Mouse (Mus musculus) stomach, postnatal 0 days (tissue): ENCODE data around the gene Parp1. TPM values are rescaled to one million over a fixed set of nuclear protein-coding genes. Genes with fewer than 3 reads are reported as not detected.
"Not testable (repeated sequence)": the region's sequence is repeated elsewhere in the genome, so short reads cannot be mapped to it uniquely, and the experiment has no call there.

Experiments
- ATAC-seq: fragments of 200-750 bp; cut with Nextera tagmentation; 2 replicates; pipeline ENCODE4 v1.8.0; 2017; ENCODE audit not compliant: low FRiP score, low TSS enrichment
- DNase-seq: peaks from one replicate; pipeline ENCODE4 v3.0.0-alpha.2; 2016; ENCODE audit warnings: low spot score
- H3K27ac ChIP-seq: fragments of 300-500 bp; sonication (generic); replicated peaks from 2 replicates; pipeline ENCODE4 v1.5.1; 2014; ENCODE audit warnings: mild to moderate bottlenecking, control low read depth
- H3K27me3 ChIP-seq: fragments of 300-500 bp; sonication (generic); 2 replicates; pipeline ENCODE4 v1.6.1; 2014; ENCODE audit warnings: low read length; ENCODE audit not compliant: control insufficient read depth, insufficient read depth
- H3K36me3 ChIP-seq: fragments of 300-500 bp; sonication (generic); 2 replicates; pipeline ENCODE4 v1.6.1; 2014; ENCODE audit warnings: low read length, mixed read lengths; ENCODE audit not compliant: control insufficient read depth, insufficient read depth
- H3K4me1 ChIP-seq: fragments of 300-500 bp; sonication (generic); replicated peaks from 2 replicates; pipeline ENCODE4 v1.6.1; 2014; ENCODE audit warnings: antibody characterized with exemption; ENCODE audit not compliant: control insufficient read depth, insufficient read depth
- H3K4me2 ChIP-seq: fragments of 300-500 bp; sonication (generic); replicated peaks from 2 replicates; pipeline ENCODE4 v1.6.1; 2014; ENCODE audit warnings: low read depth, mild to moderate bottlenecking, control low read depth, moderate library complexity
- H3K4me3 ChIP-seq: fragments of 300-500 bp; sonication (generic); 2 replicates; pipeline ENCODE4 v1.5.1; 2014; ENCODE audit warnings: low read depth, low read length, control low read depth
- H3K9ac ChIP-seq: fragments of 300-500 bp; sonication (generic); 2 replicates; pipeline ENCODE4 v1.6.1; 2014; ENCODE audit warnings: mild to moderate bottlenecking, low read length, control low read depth, mixed read lengths
- H3K9me3 ChIP-seq: fragments of 300-500 bp; sonication (generic); 2 replicates; pipeline ENCODE4 v1.6.1; 2016; ENCODE audit warnings: low read length; ENCODE audit not compliant: control insufficient read depth
- CTCF ChIP-seq: IDR thresholded peaks from 2 replicates; pipeline ENCODE4 v1.5.1; 2016; ENCODE audit warnings: antibody characterized with exemption, low read depth, mild to moderate bottlenecking, moderate library complexity
- EP300 ChIP-seq: optimal IDR thresholded peaks from 2 replicates; pipeline ENCODE3; 2016; ENCODE audit warnings: antibody characterized with exemption
- WGBS: fragments of 180-500 bp; shearing (Covaris S2); extraction: QIAGEN DNeasy Blood & Tissue Kit; methylation state at CpG from one replicate; pipeline ENCODE4 v1.1.7; 2014; 5-methylcytosine and 5-hydroxymethylcytosine counted together
- polyA plus RNA-seq: library from polyadenylated mRNA; unstranded; fragments of >200 nt; fragmentation: Nextera tagmentation; extraction: Ambion mirVana; gene quantifications from 2 replicates; pipeline ENCODE4 v1.2.1, GENCODE M21; 2015

The Parp1 gene
- polyA plus RNA-seq, 1 experiment from 2014 or later = 31.9 TPM

- no peak overlapping the region for H3K9ac ChIP-seq
These were observed 476 bp upstream of the Parp1 start for GRCm38 (mm10) chr1:180568248-180568647.

DNA sequence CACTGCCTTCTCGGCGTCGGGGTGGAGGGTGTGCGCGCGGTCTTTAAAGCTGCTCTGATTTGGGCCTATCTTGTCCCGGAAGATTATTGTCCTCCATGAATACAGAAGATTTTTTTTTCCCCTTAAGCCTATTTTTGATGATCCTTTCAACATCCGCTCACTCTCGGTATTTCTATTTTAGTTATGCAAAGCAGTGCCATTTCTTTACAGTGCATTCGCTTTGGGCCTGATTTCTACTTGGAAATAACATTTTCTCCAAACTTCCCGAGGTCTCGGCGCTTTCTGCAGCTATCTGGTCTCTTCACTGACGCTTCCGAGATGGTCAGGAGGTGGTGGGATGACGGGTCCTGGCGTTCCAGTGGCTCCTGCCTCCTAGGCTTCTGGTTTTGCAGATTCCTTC is 729 bp downstream of the Parp1 start:
- DNase-seq (no peak), ATAC-seq (no peak)
- Histone ChIP-seq H3K4me1 (0 out of 2 replicates have a peak, but pooled peaks cover 3% of the 10 kb centered on the region), H3K4me2 (peak overlapping the region; percentile 78), H3K4me3 (peak overlapping the region; percentile 82), H3K27me3 (no peaks in the 10 kb centered on the region), H3K36me3 (no peaks in the 10 kb centered on the region), H3K9me3 (no peaks in the 10 kb centered on the region), H3K9ac (peak overlapping the region; percentile 74), H3K27ac (peak overlapping the region; percentile 94)
- WGBS = under 1% methylated on average over 17 of the region's 17 CpGs
- TF ChIP-seq CTCF = no peak
- TF ChIP-seq EP300 = no peak

More at GRCm38 (mm10) chr1:180568248-180568647, 476 bp upstream of the Parp1 start:
- Histone ChIP-seq H3K27me3 (no peaks in the 10 kb centered on the region), H3K36me3 (no peaks in the 10 kb centered on the region), H3K4me3 (peak overlapping the region; percentile 82), H3K4me2 (peak overlapping the region; percentile 78), H3K27ac (peak overlapping the region; percentile 53; the same call in 1 of the 2 replicates), H3K4me1 (0 out of 2 replicates have a peak, but pooled peaks cover 3% of the 10 kb centered on the region), H3K9me3 (no peaks in the 10 kb centered on the region)
- no peak for TF ChIP-seq EP300
- TF ChIP-seq CTCF = no peak
- DNase-seq (no peak), ATAC-seq (peak; percentile 10; the same call in 1 of the 2 replicates)
- 26% methylated on average over 7 of the region's 7 CpGs for WGBS

DNA sequence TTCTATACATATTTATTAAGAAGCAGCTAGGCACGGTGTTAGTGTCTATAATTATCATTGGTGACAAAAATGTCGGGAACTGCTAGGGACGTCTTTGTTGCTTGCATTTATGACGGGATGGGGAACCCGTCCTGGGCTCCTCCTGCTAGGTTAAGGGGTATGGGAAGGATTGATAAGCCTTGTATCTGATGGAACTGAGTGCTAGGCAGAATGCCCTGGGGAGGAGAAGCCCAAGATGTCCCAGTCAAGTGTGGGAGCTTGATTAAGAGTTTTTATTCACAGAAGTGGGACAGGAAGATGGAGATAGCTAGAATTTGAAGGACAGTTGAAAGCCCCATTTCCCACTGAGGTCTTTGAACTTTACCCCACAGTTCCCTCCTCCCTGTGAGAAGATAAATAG is 1.5 kb downstream of the Parp1 start:
- H3K27ac ChIP-seq = no peak overlapping the region
- WGBS = 12% methylated on average over 5 of the region's 5 CpGs
- DNase-seq (no peak), ATAC-seq (no peak)
- H3K36me3 ChIP-seq = no peaks in the 10 kb centered on the region
- peak overlapping the region; percentile 74 for H3K9ac ChIP-seq
- H3K9me3 ChIP-seq = no peaks in the 10 kb centered on the region
- peak overlapping the region; percentile 82 for H3K4me3 ChIP-seq
- 0 out of 2 replicates have a peak, but pooled peaks cover 3% of the 10 kb centered on the region for H3K4me1 ChIP-seq
- TF ChIP-seq EP300 (no peak), CTCF (no peak)
- no peaks in the 10 kb centered on the region for H3K27me3 ChIP-seq
- H3K4me2 ChIP-seq = peak overlapping the region; percentile 78

GRCm38 (mm10) chr1:180571018-180571589 is 2.4 kb downstream of the Parp1 start:
- Histone ChIP-seq H3K4me1 (0 out of 2 replicates have a peak, but pooled peaks cover 3% of the 10 kb centered on the region), H3K4me2 (no peak overlapping the region), H3K4me3 (no peak overlapping the region), H3K27me3 (no peaks in the 10 kb centered on the region), H3K27ac (no peak overlapping the region), H3K9me3 (no peaks in the 10 kb centered on the region), H3K36me3 (no peaks in the 10 kb centered on the region), H3K9ac (no peak overlapping the region)
- WGBS = 78% methylated on average over 8 of the region's 8 CpGs
- ATAC-seq (no peak), DNase-seq (no peak)
- no peak for TF ChIP-seq CTCF
- no peak for TF ChIP-seq EP300

DNA sequence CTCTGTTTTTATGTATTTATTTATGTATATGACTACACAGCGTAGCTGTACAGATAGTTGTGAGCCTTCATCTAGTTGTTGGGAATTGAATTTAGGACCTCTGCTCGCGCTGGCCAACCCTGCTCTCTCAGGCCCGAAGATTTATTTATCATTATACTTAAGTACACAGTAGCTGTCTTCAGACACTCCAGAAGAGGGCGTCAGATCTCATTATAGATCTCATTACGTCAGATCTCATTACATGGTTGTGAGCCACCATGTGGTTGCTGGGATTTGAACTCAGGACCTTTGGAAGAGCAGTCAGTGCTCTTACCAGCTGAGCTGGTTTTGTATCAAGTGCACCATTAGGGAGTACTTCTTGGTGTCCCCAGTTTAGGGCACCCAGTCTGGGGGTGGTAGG is 3.0 kb downstream of the Parp1 start:
- not testable (repeated sequence) for H3K27ac ChIP-seq, ATAC-seq, H3K27me3 ChIP-seq, H3K9me3 ChIP-seq, DNase-seq, H3K9ac ChIP-seq, H3K36me3 ChIP-seq, H3K4me3 ChIP-seq, H3K4me1 ChIP-seq, H3K4me2 ChIP-seq
- WGBS = 84% methylated on average over 6 of the region's 6 CpGs

DNA sequence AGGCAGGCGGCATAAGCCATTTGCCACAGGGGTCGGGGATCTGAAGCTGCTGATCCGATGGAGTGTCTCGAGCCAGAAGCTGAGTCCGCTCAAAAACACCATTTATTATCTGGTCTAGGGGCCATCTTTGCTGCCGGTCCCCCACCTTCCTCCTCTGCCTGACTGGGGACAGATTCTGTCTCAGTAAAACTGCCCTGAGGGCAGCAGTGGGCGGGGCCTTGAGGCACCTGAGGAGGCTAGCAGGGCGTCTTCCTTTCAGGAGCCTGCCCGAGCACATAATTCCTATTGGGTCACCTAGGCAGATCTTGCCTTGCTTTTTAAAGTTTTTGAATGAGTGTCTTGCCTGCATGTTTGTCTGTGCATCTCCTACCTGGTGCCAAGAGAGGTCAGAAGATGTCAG is 3.4 kb downstream of the Parp1 start:
- Histone ChIP-seq H3K36me3 (0 out of 2 replicates have a peak, but pooled peaks cover 3% of the 10 kb centered on the region), H3K9ac (no peak overlapping the region), H3K27me3 (no peaks in the 10 kb centered on the region), H3K4me2 (no peak overlapping the region), H3K4me1 (0 out of 2 replicates have a peak, but pooled peaks cover 3% of the 10 kb centered on the region), H3K27ac (no peak overlapping the region), H3K4me3 (no peak overlapping the region), H3K9me3 (no peaks in the 10 kb centered on the region)
- ATAC-seq (no peak), DNase-seq (no peak)
- TF ChIP-seq CTCF = no peak
- TF ChIP-seq EP300 = no peak
- 88% methylated on average over 9 of the region's 9 CpGs for WGBS
